Mouse (Mus musculus): Measurements from ENCODE around the gene Bbc3. TPM values are rescaled to one million over a fixed set of nuclear protein-coding genes. Genes with fewer than 3 reads are reported as not detected.

Gene Bbc3
- polyA plus RNA-seq, 1 experiment from 2014 or later = 17.1 TPM

DNA sequence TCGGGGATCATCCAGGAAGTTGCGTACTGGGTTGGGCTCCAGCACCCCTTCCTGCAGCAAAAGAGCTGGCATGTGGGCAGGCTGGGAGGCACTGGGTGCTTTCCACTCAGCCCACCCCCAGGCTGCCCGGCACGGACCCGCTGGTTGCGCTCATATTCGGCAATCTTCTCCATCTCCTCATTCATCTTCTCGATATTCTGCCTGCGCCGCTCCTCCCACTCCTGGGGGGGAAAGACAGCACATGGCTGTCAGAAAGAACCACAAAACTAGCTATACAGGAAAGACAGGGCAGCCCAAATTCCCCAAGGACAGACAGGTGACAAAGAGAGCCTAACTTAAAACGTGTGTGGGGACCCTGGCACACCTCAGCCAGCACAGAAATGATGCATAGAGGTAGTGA lies 27.5 kb upstream of the Bbc3 start:
- no peaks in the 10 kb centered on the region for H3K9me3 ChIP-seq (replicated peaks)
- H3K36me3 ChIP-seq = peaks cover 85% of the 10 kb centered on the region
- peaks cover 11% of the 10 kb centered on the region for H3K4me1 ChIP-seq
- no peak overlapping the region for H3K4me3 ChIP-seq
- H3K27me3 ChIP-seq (ENCODE audit: low read depth, poor library complexity, severe bottlenecking) = peaks cover 4% of the 10 kb centered on the region
- 94% methylated on average over 11 of the region's 11 CpGs for WGBS
- no peak overlapping the region for H3K27ac ChIP-seq (replicated peaks)
- no peak for DNase-seq (ENCODE audit: low spot score)

DNA sequence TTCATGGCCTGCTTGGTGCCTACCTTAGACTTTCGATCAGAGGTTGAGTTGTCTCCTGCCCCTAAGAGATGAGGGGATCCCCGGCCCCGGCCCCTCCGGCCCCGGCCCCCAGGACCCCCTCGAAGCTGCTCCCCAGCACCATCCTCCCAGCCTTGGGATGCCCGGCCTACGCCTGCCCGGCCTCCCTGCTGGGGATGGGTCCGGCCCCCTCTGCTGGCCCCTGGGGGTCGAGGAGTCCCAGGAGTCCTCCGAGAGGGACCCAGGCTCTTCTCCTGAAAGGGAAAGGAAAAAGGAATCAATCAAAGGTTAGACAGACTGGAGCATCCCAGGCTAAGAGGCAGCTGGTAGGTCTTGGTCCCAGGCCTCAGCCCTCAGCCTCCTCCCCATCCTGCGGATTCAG lies 25.9 kb upstream of the Bbc3 start:
- peaks cover 19% of the 10 kb centered on the region for H3K4me1 ChIP-seq
- H3K4me3 ChIP-seq = no peak overlapping the region
- WGBS = 93% methylated on average over 13 of the region's 13 CpGs
- H3K27me3 ChIP-seq (ENCODE audit: low read depth, poor library complexity, severe bottlenecking) = no peaks in the 10 kb centered on the region
- H3K36me3 ChIP-seq = peaks cover 69% of the 10 kb centered on the region
- no peaks in the 10 kb centered on the region for H3K9me3 ChIP-seq (replicated peaks)
- DNase-seq (ENCODE audit: low spot score) = no peak
- no peak overlapping the region for H3K27ac ChIP-seq (replicated peaks)

DNA sequence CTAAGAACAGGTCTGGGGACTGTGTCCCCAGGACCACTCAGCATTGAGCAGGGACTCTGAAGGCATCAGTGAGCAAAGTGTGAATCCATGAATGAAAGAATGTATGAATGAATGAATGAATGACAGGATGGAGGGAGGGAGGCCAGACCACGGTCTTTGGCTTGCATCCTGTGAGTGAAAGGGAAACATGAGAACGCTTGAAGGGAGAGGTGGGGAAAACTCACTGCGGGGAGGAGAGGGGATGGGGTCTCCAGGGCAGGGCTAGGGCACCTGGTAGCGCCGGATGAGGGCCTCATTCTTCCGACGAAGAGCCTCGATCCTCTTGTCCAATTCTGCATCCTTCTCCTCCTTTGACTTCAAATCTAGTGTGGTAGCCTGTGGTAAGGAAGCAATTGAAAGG lies 24.2 kb upstream of the Bbc3 start:
- H3K9me3 ChIP-seq (replicated peaks) = no peaks in the 10 kb centered on the region
- peaks cover 19% of the 10 kb centered on the region for H3K4me1 ChIP-seq
- WGBS = 91% methylated on average over 8 of the region's 8 CpGs
- H3K27me3 ChIP-seq (ENCODE audit: low read depth, poor library complexity, severe bottlenecking) = no peaks in the 10 kb centered on the region
- no peak overlapping the region for H3K27ac ChIP-seq (replicated peaks)
- no peak overlapping the region for H3K4me3 ChIP-seq
- H3K36me3 ChIP-seq = peaks cover 53% of the 10 kb centered on the region
- DNase-seq (ENCODE audit: low spot score) = no peak

DNA sequence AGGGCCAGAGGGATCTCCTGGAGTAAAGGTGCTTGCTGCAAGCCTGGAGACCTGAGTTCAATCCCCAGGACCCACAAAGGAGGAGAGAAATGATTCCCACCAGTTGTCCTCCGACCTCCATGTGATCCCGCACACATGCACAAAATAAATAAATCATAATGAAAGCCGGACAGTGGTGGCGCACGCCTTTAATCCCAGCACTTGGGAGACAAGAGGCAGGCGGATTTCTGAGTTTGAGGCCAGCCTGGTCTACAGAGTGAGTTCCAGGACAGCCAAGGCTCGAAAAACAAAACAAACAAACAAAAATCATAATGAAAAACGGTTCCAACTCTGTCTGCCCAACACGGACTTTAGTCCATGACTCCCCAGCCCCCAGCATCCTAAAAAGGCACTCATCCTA lies 23.3 kb upstream of the Bbc3 start:
- no peak for DNase-seq (ENCODE audit: low spot score)
- Histone ChIP-seq H3K4me3 (peak overlapping the region; percentile 83), H3K9me3 (replicated peaks) (no peaks in the 10 kb centered on the region), H3K4me1 (peaks cover 19% of the 10 kb centered on the region), H3K36me3 (peaks cover 46% of the 10 kb centered on the region), H3K27me3 (ENCODE audit: low read depth, poor library complexity, severe bottlenecking) (no peaks in the 10 kb centered on the region), H3K27ac (replicated peaks) (no peak overlapping the region)
- 83% methylated on average over 9 of the region's 9 CpGs for WGBS

DNA sequence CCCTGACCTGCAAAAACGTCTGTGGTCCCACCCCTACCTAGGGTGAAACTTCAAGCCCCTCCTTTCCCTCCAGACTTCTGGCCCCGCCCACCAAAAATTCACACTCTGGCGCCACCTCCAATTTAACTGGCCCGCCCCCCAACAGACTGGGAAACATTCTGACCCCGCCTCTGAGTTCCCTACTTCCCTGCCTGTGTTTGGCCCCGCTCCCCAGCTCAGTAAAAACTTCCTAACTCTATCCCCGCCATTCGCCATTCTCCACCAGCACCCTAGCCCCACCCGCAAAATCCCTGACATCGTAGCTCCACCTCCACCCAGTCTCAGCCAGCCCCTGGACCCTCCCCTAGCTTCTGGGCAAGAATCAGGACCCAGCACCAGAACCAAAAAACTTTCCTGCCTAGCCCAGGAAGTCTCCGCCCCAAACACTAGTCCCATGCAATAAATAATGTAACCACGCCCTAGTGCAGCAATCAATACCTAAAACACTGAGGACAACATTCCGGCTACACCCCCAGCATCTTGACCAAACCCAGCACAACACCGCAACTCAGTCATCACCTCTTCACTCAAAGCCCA lies 22.7 kb upstream of the Bbc3 start:
- DNase-seq (ENCODE audit: low spot score) = peak; percentile 30
- H3K4me3 ChIP-seq = peak overlapping the region; percentile 83
- peak overlapping the region; percentile 97; the same call in 1 of the 2 replicates for H3K27ac ChIP-seq (replicated peaks)
- H3K36me3 ChIP-seq = peaks cover 40% of the 10 kb centered on the region
- peaks cover 19% of the 10 kb centered on the region for H3K4me1 ChIP-seq
- H3K27me3 ChIP-seq (ENCODE audit: low read depth, poor library complexity, severe bottlenecking) = no peaks in the 10 kb centered on the region
- no peaks in the 10 kb centered on the region for H3K9me3 ChIP-seq (replicated peaks)
- WGBS = 4% methylated on average over 14 of the region's 14 CpGs

DNA sequence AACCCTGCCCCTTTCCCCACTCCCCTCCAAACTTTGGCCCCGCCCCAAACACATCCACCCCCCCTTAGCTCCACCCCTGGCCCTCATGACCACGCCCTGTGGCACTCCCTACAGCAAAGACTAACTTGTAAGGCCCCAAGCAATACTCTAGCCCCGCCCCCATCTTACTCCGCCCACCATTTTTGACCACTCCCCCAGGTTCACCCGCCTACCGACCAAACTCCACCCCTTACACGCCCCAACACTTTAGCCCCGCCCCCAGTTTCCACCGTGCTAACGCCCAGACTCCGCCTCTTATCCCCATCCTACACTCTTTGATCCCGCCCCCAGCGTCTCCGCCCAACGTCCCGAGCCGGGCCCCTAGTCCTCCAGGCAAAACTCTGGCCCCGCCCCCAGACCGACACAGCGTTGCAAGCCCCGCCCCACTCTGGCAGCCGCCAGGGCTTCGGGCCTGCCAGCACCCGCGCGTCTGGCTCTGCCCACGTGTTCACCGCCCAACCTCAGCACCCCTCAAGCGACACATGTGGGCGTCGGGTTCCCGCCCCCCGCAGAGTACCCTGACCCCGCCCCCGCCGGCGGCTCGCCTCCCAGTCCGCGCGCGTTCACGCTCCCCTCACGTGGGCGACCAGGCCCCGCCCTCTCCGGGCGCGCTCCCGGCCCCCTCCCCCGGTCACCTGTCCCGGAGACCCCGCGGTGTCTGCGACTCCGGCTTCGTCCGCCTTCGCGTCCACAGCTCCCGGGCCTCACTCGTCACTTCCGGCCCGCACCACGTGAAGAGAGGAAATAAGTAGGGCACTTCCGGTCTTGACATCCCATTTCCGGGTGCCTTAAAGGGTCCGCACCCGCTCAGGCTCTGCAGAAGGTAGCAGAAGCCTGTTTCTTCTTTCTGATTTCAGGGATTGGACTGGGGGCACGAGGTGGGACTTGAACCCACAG lies 21.9 kb upstream of the Bbc3 start, which contains the start of gene Ccdc9:
Gene Ccdc9, minus strand, starts transcription at position 770 of the 936 bp plus-strand sequence.
- H3K9me3 ChIP-seq (replicated peaks) = no peaks in the 10 kb centered on the region
- peak within 1 kb of the TSS; percentile 83 for H3K4me3 ChIP-seq
- no peaks in the 10 kb centered on the region for H3K27me3 ChIP-seq (ENCODE audit: low read depth, poor library complexity, severe bottlenecking)
- WGBS = under 1% methylated on average over 70 of the region's 70 CpGs
- H3K4me1 ChIP-seq = peaks cover 19% of the 10 kb centered on the region
- H3K36me3 ChIP-seq = peaks cover 32% of the 10 kb centered on the region
- peak; percentile 99 for DNase-seq (ENCODE audit: low spot score)
- peak within 1 kb of the TSS; percentile 97 for H3K27ac ChIP-seq (replicated peaks)

DNA sequence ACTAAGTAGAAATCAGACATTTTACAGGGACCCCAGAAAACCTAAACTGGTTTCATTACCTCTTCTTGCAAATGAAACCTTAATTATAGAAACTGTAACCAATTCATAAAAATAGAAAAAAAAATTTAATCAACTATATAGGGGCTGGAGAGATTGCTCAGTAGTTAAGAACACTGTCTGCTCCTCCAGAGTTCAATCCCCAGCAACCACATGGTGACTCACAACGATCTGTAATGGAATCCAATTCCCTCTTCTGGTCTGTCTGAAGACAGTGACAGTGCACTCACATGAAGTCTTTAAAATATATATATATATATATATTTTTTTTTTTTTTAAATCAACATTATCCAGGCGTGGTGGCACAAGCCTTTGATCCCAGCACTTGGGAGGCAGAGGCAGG lies 21.2 kb upstream of the Bbc3 start:
- peaks cover 25% of the 10 kb centered on the region for H3K36me3 ChIP-seq
- 87% methylated on average over 2 of the region's 2 CpGs for WGBS
- H3K27ac ChIP-seq (replicated peaks) = peak overlapping the region; percentile 97
- H3K4me1 ChIP-seq = peaks cover 19% of the 10 kb centered on the region
- H3K27me3 ChIP-seq (ENCODE audit: low read depth, poor library complexity, severe bottlenecking) = no peaks in the 10 kb centered on the region
- peak overlapping the region; percentile 83 for H3K4me3 ChIP-seq
- DNase-seq (ENCODE audit: low spot score) = no peak
- no peaks in the 10 kb centered on the region for H3K9me3 ChIP-seq (replicated peaks)

DNA sequence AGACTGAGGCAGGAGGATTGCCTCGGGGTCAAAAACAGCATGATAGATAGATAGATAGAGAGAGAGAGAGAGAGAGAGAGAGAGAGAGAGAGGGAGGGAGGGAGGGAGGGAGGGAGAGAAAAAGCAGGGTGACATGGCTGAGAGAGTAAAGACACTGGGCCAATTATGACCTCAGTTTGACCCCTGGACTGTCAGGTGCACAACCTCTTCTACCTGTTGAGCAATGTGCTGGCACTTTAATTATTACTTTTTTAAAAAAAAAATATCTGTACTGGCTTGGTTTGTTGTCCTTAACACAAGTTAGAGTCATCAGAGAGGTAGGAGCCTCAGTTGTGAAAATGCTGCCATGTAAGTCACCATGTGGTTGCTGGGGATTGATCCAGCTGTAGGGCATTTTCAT lies 20.4 kb upstream of the Bbc3 start:
- DNase-seq (ENCODE audit: low spot score) = no peak
- 68% methylated on average over 1 of the region's 1 CpGs for WGBS
- Histone ChIP-seq H3K9me3 (replicated peaks) (no peaks in the 10 kb centered on the region), H3K4me1 (peaks cover 19% of the 10 kb centered on the region), H3K27ac (replicated peaks) (no peak overlapping the region), H3K4me3 (no peak overlapping the region), H3K36me3 (peaks cover 17% of the 10 kb centered on the region), H3K27me3 (ENCODE audit: low read depth, poor library complexity, severe bottlenecking) (no peaks in the 10 kb centered on the region)

DNA sequence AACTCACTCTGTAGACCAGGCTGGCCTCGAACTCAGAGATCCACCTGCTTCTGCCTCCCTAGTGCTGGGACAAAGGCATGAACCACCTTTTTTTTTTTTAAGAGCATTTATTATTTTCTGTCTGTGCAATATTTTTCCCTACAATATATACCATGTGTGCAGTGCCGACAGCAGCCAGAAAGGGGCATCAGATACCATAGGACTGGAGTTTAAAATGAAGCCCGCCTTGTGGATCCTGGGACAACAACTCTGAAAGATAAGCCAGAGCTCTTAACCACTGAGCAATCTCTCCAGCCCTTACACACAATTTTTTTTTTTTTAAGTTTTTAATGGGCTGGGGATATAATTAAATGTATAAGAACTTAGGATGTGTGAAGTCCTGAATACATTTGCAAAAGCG lies 13.8 kb upstream of the Bbc3 start:
- DNase-seq (ENCODE audit: low spot score) = no peak
- H3K9me3 ChIP-seq (replicated peaks) = no peaks in the 10 kb centered on the region
- no peaks in the 10 kb centered on the region for H3K36me3 ChIP-seq
- H3K4me3 ChIP-seq = peak overlapping the region; percentile 64; the same call in 1 of the 2 replicates
- peaks cover 36% of the 10 kb centered on the region for H3K4me1 ChIP-seq
- 33% methylated on average over 4 of the region's 4 CpGs for WGBS
- peaks cover 18% of the 10 kb centered on the region for H3K27me3 ChIP-seq (ENCODE audit: low read depth, poor library complexity, severe bottlenecking)
- H3K27ac ChIP-seq (replicated peaks) = no peak overlapping the region

DNA sequence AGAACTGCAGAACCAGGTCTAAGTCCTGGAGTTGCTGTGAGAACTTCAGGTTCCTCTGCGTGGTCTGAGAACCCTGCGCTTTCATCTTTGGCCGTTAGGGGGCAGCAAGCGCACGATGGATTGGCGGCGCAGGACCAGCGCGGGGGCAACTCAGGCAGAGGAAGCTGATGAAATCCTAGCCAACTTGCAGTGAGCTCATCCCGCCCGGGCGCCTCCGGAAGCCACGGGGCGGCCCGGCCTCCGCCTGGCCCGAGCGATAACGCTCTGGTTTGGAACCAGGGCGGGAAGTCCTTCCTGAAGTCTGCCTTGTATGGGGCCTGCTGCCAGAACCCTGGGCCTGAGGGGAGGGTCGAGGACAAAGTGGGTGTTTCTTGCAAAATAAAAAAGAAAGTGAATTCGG lies 13.4 kb upstream of the Bbc3 start:
- under 1% methylated on average over 23 of the region's 23 CpGs for WGBS
- H3K36me3 ChIP-seq = no peaks in the 10 kb centered on the region
- peaks cover 18% of the 10 kb centered on the region for H3K27me3 ChIP-seq (ENCODE audit: low read depth, poor library complexity, severe bottlenecking)
- peak overlapping the region; percentile 64 for H3K4me3 ChIP-seq
- peak overlapping the region; percentile 88 for H3K27ac ChIP-seq (replicated peaks)
- no peaks in the 10 kb centered on the region for H3K9me3 ChIP-seq (replicated peaks)
- peak; percentile 95 for DNase-seq (ENCODE audit: low spot score)
- H3K4me1 ChIP-seq = peaks cover 41% of the 10 kb centered on the region

DNA sequence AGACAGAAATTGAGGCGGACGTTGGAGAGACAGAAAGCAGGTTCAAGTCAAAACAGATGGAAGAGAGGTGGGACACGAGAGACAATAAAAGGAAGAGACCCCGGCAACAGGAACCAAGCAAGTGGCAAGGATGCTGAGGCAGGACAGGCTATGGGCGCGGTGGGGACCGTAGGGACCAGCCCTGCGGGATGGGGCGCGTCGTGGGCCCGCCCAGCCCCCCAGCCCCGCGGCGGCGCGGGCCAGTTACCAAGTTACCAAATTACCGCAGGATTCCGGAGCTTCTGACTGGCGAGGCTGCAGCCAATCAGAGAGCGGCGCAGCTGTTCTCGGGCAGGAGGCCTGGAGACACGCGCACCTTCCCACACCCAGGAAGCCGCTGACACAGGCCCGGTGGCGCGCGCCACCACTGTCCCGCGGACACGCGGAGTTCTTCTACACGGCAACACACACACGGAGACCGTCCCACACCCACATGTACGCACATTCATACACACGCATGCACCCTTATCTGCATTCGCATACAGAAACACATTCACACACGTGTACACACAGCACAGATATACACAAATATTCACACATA lies 12.8 kb upstream of the Bbc3 start:
- Histone ChIP-seq H3K27ac (replicated peaks) (peak overlapping the region; percentile 88), H3K9me3 (replicated peaks) (no peaks in the 10 kb centered on the region), H3K27me3 (ENCODE audit: low read depth, poor library complexity, severe bottlenecking) (peaks cover 18% of the 10 kb centered on the region), H3K36me3 (no peaks in the 10 kb centered on the region), H3K4me1 (peaks cover 46% of the 10 kb centered on the region), H3K4me3 (peak overlapping the region; percentile 64)
- 3% methylated on average over 41 of the region's 41 CpGs for WGBS
- peak; percentile 81 for DNase-seq (ENCODE audit: low spot score)

DNA sequence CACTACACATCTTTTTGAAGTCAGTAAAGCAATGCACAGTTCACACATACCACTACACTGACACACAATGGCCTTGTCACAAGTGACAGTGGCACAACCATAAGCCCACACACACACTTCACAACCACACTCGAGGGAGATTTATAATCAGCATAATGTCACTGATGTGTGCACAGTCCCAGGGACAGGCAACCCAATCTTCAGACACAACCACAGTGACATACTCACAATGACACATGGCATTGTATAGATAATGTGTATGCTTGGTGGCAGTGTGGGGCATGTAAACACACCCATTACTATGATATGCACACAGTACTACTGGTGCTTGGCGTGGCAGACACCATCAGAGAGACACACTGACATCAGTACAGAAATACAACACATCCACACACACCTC lies 12.0 kb upstream of the Bbc3 start:
- Histone ChIP-seq H3K4me1 (peaks cover 48% of the 10 kb centered on the region), H3K9me3 (replicated peaks) (no peaks in the 10 kb centered on the region), H3K27me3 (ENCODE audit: low read depth, poor library complexity, severe bottlenecking) (peaks cover 18% of the 10 kb centered on the region), H3K4me3 (peak overlapping the region; percentile 64), H3K36me3 (no peaks in the 10 kb centered on the region), H3K27ac (replicated peaks) (no peak overlapping the region)
- no peak for DNase-seq (ENCODE audit: low spot score)
- WGBS = 45% methylated on average over 2 of the region's 2 CpGs
